Mouse (Mus musculus) cortical plate, adult 2 months (tissue): ENCODE data around the gene Dnpep.

Source experiments
- CTCF ChIP-seq: fragments of 200-500 bp; IDR thresholded peaks from 2 replicates; pipeline ENCODE4 v1.5.1; 2011; ENCODE audit warnings: mild to moderate bottlenecking, control low read depth, low read length; ENCODE audit not compliant: insufficient read depth; ENCODE audit errors: extremely low read depth
- POLR2A ChIP-seq: fragments of 200-500 bp; IDR thresholded peaks from 2 replicates; pipeline ENCODE4 v1.6.1; 2011; ENCODE audit warnings: mild to moderate bottlenecking, low read length, control low read depth; ENCODE audit not compliant: insufficient read depth; ENCODE audit errors: extremely low read depth

DNA sequence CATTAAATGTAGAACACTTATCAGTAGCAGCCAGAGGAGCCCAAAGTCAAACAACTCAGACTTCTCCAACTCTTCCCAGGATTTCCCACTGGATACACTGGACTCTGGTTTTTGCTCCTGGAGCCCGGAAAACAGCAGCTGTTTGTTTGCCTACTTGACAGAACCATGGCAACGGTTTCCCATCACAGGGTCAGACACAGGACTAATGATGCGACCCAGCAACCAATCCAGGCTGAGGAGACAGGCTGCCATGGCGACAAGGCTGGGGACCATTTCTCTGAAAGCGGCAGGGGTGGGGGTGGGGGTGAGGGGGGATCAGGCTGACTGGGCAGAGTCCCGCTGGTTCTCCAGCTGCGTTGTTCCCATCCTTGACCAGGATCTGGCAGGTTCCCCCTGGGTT lies 28.4 kb downstream of the Dnpep start:
- TF ChIP-seq CTCF, result no peak
- no peak for TF ChIP-seq POLR2A
